Mouse (Mus musculus) mouse trophoblast stem cell (cell line): ENCODE measurements around the gene Vmn1r179.

Source experiments
- in situ Hi-C, 2 experiments: fragments of 300-500 bp; cut with MseI, MboI; formaldehyde crosslinking; loops; 2 replicates in 1 of 2; 3 replicates in 1 of 2; pipeline ENCODE4 v1.15.1; 2025

The Vmn1r179 gene

GRCm38 (mm10) chr7:23926678-23927077, at the start of gene Vmn1r179:
Vmn1r179 (plus strand) TSS chr7:23926978.
- in situ Hi-C loops: no loop called here

- in situ Hi-C loops: no loop called here
Observed at GRCm38 (mm10) chr7:23891709-23892108, 35.1 kb upstream of the Vmn1r179 start, which contains the start of gene Vmn1r178. Vmn1r178 (plus strand) TSS chr7:23892009.

GRCm38 (mm10) chr7:23950332-23950731, 23.6 kb downstream of the Vmn1r179 start, which contains the start of gene Vmn1r180:
Vmn1r180 (plus strand) TSS chr7:23950632.
- in situ Hi-C loops: loop anchor here (25.0 kb wide), 1 partner anchor 337 kb away; no protein-coding TSS in a partner anchor

DNA sequence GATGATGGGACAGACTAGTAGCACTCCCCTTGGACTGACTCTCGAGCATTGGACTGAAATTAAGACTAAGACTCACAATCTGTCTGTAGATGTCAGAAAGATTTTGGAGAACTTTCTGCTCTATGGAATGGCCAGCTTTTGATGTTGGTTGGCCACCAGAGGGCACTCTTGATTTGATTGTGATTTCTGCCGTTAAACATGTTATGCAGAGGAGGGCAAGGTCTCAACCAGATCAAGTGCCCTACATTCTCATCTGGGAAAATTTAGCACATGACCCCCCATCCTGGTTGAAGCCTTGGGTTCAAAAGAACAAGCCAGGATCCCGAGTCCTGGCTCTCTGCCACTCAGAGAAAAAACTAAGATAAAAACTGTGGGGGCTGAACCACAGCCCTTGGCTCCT, 41.3 kb downstream of the Vmn1r179 start:
- in situ Hi-C loops: loop anchor here (25.0 kb wide), 1 partner anchor 319 kb away; no protein-coding TSS in a partner anchor

DNA sequence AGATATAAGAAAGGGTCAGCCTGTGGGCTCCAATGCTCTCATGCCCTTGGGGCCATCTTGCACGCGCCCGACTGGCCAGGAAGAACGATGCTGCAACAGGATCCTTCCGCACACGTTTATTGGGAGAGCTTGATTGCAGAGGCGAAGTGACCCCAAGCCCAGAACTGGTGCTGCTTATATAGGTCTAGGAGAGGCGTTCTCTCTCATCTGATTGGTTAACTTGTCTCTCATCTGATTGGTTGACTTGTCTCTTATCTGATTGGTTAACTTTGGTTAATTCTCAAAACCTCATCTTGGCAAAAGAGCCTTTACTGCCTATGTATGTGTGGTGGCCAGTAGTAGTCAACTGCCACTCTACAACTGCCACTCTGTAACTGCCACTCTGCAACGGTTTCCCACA, 47.5 kb downstream of the Vmn1r179 start, which contains the start of gene Vmn1r181:
Gene Vmn1r181, plus strand, starts transcription at position 301 of the 400 bp plus-strand sequence.
- in situ Hi-C loops: loop anchor here (25.0 kb wide), 1 partner anchor 313 kb away; no protein-coding TSS in a partner anchor
